Mouse (Mus musculus) kidney, adult 2 months (tissue): Measurements from ENCODE around the gene Pex19. TPM values are rescaled to one million over a fixed set of nuclear protein-coding genes. Genes with fewer than 3 reads are reported as not detected.

ENCODE experiments used
- DNase-seq: peaks from one replicate; pipeline ENCODE4 v3.0.0; 2021
- H3K27ac ChIP-seq: fragments of 200-500 bp; 2 replicates; pipeline ENCODE4 v1.5.1; 2012; ENCODE audit warnings: low read depth, low read length, control low read depth, inconsistent platforms; ENCODE audit not compliant: insufficient read depth
- H3K27me3 ChIP-seq: fragments of 200-500 bp; replicated peaks from 2 replicates; pipeline ENCODE4 v1.6.1; 2012; ENCODE audit warnings: mild to moderate bottlenecking, moderate library complexity, low read length, inconsistent platforms; ENCODE audit not compliant: control insufficient read depth, insufficient read depth
- H3K36me3 ChIP-seq: fragments of 200-500 bp; 2 replicates; pipeline ENCODE4 v1.6.1; 2012; ENCODE audit warnings: mild to moderate bottlenecking, moderate library complexity, low read length, inconsistent platforms; ENCODE audit not compliant: control insufficient read depth, insufficient read depth
- H3K4me1 ChIP-seq: fragments of 200-500 bp; 2 replicates; pipeline ENCODE4 v1.6.1; 2011; ENCODE audit warnings: low read length; ENCODE audit not compliant: control insufficient read depth, insufficient read depth
- H3K4me3 ChIP-seq: fragments of 200-500 bp; 2 replicates; pipeline ENCODE4 v1.5.1; 2011; ENCODE audit warnings: mild to moderate bottlenecking, low read depth, low read length, control low read depth; ENCODE audit not compliant: insufficient read depth
- CTCF ChIP-seq: fragments of 200-500 bp; conservative IDR thresholded peaks from 2 replicates; pipeline ENCODE4 v1.5.1; 2011; ENCODE audit warnings: low read depth, mild to moderate bottlenecking, control low read depth, low read length, moderate library complexity, mixed read lengths; ENCODE audit not compliant: insufficient read depth, insufficient read length
- POLR2A ChIP-seq: fragments of 200-500 bp; IDR thresholded peaks from one replicate; pipeline ENCODE4 v1.6.1; 2011; ENCODE audit warnings: low read depth, low read length, control low read depth
- WGBS: fragments of 180-500 bp; shearing (Covaris S2); methylation state at CpG from one replicate; pipeline ENCODE4 v1.1.7; 2018; 5-methylcytosine and 5-hydroxymethylcytosine counted together
- polyA plus RNA-seq: library from polyadenylated mRNA; depleted of rRNA; stranded (reverse); fragments of >200 nt; gene quantifications from 2 replicates; pipeline ENCODE4 v1.2.3, GENCODE M21; 2012

Pex19 gene
- polyA plus RNA-seq, 1 experiment = 110 TPM

DNA sequence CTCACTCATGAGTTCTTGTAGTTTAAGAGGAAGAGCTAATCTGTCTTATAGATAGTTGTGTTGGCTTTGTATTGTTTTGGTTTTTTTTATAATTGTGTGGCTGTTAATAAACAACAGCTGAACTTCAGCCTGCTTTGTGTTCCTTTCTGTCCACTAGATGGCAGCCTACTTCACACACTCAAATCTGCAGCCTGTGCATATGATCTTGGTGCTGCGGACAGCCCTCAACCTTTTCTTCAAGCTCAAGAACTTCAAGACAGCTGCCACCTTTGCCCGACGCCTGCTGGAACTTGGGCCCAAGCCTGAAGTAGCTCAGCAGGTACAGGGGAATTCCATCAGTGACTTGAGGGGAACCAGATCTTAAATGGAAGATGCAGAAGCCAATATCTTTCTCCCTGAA lies 6.8 kb upstream of the Pex19 start:
- H3K4me1 ChIP-seq = no peaks in the 10 kb centered on the region; the same call in 1 of the 2 replicates
- 28% methylated on average over 3 of the region's 3 CpGs for WGBS
- H3K27me3 ChIP-seq = no peaks in the 10 kb centered on the region
- peak; percentile 75 for TF ChIP-seq CTCF
- no peak for TF ChIP-seq POLR2A
- no peak overlapping the region for H3K4me3 ChIP-seq
- H3K27ac ChIP-seq = no peak overlapping the region
- peaks cover 28% of the 10 kb centered on the region for H3K36me3 ChIP-seq
- peak; percentile 79 for DNase-seq

DNA sequence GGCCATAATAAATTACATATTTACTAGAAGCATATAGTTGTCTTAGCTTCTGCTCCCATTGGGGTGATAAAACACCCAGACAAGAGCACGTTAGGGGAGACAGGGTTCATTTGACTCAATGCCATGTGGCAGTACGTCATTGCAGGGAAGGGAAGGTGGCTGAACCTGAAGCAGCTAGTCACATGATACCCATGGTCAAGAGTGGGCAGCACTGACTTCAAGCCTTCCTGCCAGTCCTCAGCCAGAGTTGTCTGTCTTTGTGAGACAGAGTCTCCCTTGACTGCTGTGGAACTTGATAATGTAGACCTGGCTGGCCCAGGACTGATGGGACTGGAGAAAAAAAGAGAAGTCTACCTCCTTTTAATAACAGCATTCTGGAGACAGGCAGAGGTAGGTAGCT lies 3.9 kb upstream of the Pex19 start:
- no peak for TF ChIP-seq POLR2A
- no peak for TF ChIP-seq CTCF
- peaks cover 17% of the 10 kb centered on the region for H3K36me3 ChIP-seq
- no peak overlapping the region for H3K4me3 ChIP-seq
- no peak for DNase-seq
- no peaks in the 10 kb centered on the region for H3K27me3 ChIP-seq
- no peak overlapping the region for H3K27ac ChIP-seq
- peaks cover 4% of the 10 kb centered on the region; the same call in 1 of the 2 replicates for H3K4me1 ChIP-seq
- WGBS = 40% methylated on average over 2 of the region's 2 CpGs

DNA sequence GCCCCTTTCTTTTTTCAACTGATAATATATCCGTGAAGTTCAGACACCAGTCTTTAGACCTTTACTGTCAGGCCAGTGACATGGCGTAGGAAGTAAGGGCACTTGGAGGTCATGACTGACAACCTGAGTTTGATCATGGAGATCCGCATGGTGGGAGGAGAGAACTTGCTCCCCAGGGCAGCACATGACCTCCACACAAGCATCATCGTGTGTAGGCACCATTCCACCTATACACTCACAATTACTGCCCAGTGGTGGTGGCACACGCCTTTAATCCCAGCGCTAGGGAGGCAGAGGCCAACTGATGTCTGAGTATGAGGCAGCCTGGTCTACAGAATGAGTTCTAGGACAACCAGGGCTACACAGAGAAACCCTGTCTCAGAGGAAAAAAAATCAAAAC lies 2.0 kb upstream of the Pex19 start:
- Histone ChIP-seq H3K4me1 (peaks cover 5% of the 10 kb centered on the region; the same call in 1 of the 2 replicates), H3K27me3 (no peaks in the 10 kb centered on the region), H3K27ac (no peak overlapping the region), H3K36me3 (peaks cover 17% of the 10 kb centered on the region), H3K4me3 (no peak overlapping the region)
- no peak for DNase-seq
- 74% methylated on average over 6 of the region's 6 CpGs for WGBS
- no peak for TF ChIP-seq CTCF
- no peak for TF ChIP-seq POLR2A

DNA sequence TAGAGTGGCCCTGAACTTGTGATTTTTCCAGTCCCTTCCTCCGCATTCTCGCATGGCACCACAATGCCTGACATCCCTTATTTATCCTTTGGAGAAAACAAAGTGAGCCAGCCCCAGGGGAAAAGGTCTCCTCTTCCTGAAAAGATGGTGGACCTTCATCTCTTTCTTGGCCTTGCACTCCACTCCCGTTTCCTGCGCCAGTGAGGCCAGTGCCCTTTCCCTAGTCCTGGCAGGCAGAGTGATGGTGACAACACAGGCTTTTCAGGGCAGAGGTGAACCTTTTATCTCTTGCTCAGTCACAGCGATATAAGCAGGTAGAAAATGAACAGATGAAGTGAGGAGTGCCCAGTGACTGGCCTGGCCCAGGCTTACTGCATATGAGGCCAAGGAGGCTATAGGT lies 932 bp downstream of the Pex19 start:
- 11% methylated on average over 5 of the region's 5 CpGs for WGBS
- Histone ChIP-seq H3K36me3 (peaks cover 3% of the 10 kb centered on the region), H3K27me3 (no peaks in the 10 kb centered on the region), H3K4me1 (peaks cover 5% of the 10 kb centered on the region; the same call in 1 of the 2 replicates), H3K27ac (0 out of 2 replicates have a peak overlapping the region, but pooled peaks have one; percentile 8), H3K4me3 (peak overlapping the region; percentile 78)
- TF ChIP-seq POLR2A = no peak
- TF ChIP-seq CTCF = no peak
- peak; percentile 65 for DNase-seq

DNA sequence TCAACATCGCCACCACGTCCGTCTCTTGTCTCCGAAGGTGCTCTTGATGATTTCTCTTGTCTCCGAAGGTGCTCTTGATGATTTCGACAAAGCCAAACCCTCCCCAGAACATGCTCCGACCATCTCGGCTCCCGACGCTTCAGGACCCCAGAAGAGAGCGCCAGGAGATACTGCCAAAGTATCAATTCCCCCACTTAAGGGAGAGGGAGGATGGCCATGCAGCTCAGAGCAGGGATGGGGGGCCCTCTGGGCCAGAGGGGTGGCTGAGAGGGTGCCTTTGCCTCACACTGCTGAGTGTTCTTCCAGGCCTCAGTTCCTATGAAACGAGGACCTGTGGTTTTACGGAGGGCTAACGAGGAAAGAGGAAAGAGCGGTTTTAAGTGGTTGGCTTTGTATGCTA lies 2.0 kb downstream of the Pex19 start:
- no peaks in the 10 kb centered on the region for H3K27me3 ChIP-seq
- TF ChIP-seq CTCF (no peak), POLR2A (no peak)
- DNase-seq = no peak
- peaks cover 5% of the 10 kb centered on the region for H3K36me3 ChIP-seq
- H3K4me3 ChIP-seq = no peak overlapping the region
- no peak overlapping the region for H3K27ac ChIP-seq
- 90% methylated on average over 15 of the region's 15 CpGs for WGBS
- H3K4me1 ChIP-seq = peaks cover 5% of the 10 kb centered on the region; the same call in 1 of the 2 replicates

DNA sequence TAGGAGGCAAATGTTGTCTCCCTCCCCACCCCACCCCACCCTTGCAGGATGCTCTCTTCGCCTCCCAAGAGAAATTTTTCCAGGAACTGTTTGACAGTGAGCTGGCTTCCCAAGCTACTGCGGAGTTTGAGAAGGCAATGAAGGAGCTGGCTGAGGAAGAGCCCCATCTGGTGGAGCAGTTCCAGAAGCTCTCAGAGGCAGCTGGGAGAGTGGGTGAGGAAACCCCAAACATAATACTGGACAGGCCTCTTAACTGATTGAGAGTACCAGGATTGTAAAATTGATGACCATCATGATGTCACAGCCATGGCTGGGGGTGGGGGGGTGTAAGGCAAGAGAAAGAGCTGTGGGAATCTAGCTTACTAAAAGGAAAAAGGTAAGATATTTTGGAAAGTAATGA lies 2.6 kb downstream of the Pex19 start:
- TF ChIP-seq CTCF (peak; percentile 47; the same call in 1 of the 2 replicates), POLR2A (no peak)
- Histone ChIP-seq H3K27ac (no peak overlapping the region), H3K36me3 (peaks cover 5% of the 10 kb centered on the region), H3K4me1 (peaks cover 5% of the 10 kb centered on the region; the same call in 1 of the 2 replicates), H3K4me3 (no peak overlapping the region), H3K27me3 (no peaks in the 10 kb centered on the region)
- peak; percentile 24 for DNase-seq
- 31% methylated on average over 2 of the region's 2 CpGs for WGBS

DNA sequence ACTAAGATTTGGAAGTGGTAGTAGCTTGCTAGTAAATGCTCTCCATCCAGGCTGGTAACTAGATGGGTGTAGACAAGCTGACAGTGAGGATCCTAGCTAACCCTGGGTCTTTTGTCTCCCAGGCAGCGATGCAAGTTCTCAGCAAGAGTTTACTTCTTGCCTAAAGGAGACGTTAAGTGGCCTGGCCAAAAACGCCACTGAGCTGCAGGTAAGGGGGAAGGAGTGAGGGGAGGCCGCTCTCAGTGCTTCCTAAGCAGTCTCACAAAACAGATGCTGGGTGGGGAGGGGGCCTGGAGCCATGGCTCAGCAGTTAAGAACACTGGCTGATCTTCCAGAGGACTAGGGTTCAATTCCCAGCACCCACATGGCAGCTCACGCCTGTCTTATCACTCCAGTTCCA lies 3.2 kb downstream of the Pex19 start:
- Histone ChIP-seq H3K36me3 (peaks cover 7% of the 10 kb centered on the region), H3K4me1 (peaks cover 5% of the 10 kb centered on the region; the same call in 1 of the 2 replicates), H3K27me3 (no peaks in the 10 kb centered on the region), H3K4me3 (no peak overlapping the region), H3K27ac (no peak overlapping the region)
- DNase-seq = no peak
- WGBS = 96% methylated on average over 5 of the region's 5 CpGs
- TF ChIP-seq POLR2A = no peak
- no peak for TF ChIP-seq CTCF
